Mouse (Mus musculus): Measurements from ENCODE around the gene Sh3pxd2a.

The Sh3pxd2a gene

DNA sequence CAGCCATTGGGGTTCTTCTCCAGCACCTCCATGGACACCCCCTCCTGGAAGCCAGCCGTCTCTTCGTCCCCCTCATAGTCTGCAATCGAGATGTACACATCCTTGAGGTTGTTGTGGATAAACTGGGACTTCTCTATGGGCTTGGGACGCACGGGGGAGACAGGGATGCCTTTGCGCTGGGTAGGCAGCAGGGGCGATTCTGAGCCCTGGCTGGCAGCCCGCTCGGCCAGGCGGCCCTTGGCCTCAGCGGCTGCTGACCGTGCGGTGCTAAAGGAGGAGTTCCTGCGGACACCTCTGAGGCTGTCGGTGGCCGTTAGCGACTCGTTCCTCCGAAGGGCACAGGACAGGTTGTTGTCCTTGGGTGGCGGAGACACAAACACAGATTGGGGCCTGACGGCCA is 197.1 kb downstream of the Sh3pxd2a start:
- DNase-seq (ENCODE audit: low spot score), result no peak

DNA sequence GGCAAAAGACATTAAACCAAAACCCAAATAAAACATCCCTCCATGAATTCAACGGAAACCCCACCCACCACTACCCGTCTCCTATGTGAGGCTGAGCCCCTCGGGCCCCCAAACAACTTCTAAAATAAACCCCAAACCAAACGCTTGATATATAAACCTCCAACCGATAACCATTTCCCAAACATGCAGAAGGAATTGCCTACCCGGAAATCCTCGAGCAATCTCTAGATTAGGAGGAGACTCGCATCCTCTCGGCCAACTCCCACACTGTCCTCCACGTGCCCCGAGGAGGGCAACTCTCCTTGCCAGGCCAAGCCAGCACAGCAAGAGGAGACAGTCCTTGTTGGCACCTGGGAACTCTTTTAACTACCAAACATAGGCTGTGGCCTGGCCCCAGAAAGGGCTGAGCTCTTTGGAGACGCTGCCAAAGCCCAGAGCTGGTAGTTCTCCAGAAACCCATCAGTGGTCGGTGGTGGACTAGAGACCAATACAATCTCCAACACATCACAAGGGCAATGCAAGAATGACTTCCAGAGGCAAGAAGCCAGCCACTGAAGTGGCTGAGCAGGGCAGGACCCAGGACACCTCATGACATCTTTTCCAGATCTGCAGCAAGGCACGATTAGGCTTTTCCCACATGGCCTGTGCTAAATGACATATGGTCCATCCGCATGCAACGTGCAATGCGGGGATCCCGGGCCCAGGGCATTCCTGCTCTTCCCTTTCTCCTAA is 198.0 kb downstream of the Sh3pxd2a start:
- no peak for DNase-seq (ENCODE audit: low spot score)

DNA sequence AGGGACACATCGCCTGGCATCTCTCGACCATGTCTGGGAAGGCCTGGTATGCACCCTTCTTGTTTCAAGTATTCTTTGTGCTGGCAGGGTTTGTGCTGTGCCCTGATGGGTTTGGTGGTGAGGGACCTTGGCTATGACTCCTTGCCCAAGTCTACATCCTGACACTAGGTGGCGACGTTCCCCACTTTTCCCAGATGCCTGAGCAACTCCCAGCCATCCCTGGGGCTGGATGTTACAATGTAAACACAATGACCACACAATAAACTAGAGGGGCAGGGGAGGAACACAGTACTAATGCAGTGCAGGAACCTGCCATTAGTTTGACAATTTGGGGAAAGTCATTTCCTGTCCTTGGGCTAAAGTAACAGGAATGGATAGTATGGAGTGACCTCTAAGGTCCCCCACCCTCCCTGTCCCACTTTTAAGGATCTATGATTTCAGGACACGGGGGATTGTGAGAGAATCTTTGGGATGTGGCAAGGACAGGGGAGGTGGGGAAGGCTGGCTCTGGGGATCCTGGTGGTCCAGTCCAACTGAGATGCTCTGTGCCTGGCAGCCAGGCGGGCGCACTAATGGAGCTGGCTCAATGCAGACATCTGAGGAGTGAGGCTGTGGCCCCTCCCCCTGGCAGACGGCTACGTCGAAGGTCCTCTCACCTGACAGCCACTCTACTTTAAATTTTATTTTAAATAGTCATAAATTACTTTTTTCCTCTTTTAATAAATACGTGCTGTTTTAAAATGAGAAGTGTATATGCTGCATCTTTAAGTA is 199.7 kb downstream of the Sh3pxd2a start:
- peak; percentile 66 for DNase-seq (ENCODE audit: low spot score)

DNA sequence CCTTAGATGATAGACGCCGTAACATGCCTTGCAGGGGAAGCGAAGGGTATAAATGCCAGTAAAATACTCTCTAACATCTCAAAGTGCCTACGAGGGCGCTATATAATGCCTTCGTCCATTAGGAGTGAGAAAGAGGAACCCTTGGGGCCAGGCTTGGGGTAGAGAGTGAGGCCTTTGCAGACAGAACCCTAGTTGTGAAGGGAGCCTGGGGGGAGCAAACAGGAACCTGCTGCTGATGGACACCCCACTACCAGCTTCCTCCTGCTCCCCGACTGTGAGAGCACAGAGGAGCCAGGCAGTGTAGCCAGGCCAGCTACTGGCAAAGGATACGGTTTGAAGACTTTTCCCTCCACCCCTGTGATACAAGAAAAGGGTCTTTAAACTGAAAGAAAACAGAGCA is 200.6 kb downstream of the Sh3pxd2a start:
- DNase-seq (ENCODE audit: low spot score), result no peak

- no peak for DNase-seq (ENCODE audit: low spot score)
These were observed 203.0 kb downstream of the Sh3pxd2a start for GRCm38 (mm10) chr19:47261196-47261595.

- DNase-seq (ENCODE audit: low spot score), result no peak
These were observed 204.6 kb downstream of the Sh3pxd2a start for GRCm38 (mm10) chr19:47259581-47259980.

DNA sequence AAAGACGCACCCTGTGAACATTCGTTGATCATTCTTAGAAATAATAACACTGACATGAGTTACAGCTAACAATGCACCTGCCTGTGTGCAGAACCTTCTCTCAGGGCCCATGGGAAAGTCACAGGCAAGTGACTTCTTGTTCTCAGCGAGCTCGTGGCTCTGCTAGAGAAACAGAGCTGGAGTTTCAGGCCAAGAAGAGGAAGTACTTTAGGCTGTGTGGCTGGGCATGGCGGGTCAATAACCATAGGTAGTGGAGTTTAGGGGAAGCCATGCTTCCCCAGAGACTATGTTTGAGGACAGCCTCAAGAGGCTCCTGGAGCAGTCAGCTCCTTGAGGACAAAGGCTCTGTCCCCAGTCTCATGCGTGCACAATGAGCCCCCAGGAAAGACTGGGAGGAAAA is 208.3 kb downstream of the Sh3pxd2a start:
- DNase-seq (ENCODE audit: low spot score), result no peak

GRCm38 (mm10) chr19:47255036-47255435 is 209.2 kb downstream of the Sh3pxd2a start:
- no peak for DNase-seq (ENCODE audit: low spot score)

DNA sequence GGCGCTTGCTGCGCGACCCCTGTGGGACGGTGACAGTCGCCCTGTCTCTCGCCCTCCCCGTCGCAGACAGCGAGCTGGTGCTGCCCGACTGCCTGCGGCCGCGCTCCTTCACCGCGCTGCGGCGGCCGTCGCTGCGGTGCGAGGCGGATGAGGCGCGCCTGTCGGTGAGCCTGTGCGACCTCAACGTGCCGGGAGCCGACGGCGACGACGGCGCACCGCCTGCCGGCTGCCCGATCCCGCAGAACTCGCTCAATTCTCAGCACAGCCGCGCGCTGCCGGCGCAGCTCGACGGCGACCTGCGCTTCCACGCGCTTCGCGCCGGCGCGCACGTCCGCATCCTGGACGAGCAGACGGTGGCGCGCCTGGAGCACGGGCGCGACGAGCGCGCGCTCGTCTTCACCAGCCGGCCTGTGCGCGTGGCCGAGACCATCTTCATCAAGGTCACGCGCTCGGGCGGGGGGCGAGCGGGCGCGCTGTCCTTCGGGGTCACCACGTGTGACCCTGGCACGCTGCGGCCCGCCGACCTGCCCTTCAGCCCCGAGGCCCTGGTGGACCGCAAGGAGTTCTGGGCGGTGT is 211.1 kb downstream of the Sh3pxd2a start:
- no peak for DNase-seq (ENCODE audit: low spot score)

DNA sequence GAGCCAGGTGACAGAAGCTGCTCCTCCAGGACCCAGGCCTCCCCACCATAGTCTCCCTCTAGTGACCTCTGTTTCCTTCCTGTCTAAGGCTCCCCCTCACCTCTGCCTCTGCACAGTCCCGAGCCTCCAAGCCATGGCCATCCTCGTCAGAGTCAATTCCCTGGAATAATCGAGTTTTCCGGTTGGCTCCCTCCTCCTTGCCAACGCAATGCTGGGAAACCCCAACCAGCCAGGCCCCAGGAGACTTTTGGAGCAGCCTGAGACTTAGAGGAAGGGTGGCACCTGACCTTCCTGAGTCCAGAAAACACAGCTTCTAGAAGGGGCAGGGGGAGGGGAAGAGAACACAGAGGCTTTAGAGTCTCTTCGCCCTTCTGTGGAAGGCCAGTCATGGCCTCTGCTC is 213.3 kb downstream of the Sh3pxd2a start:
- DNase-seq (ENCODE audit: low spot score), result no peak

- DNase-seq (ENCODE audit: low spot score), result no peak
These were observed 215.2 kb downstream of the Sh3pxd2a start for GRCm38 (mm10) chr19:47248906-47249568.

DNA sequence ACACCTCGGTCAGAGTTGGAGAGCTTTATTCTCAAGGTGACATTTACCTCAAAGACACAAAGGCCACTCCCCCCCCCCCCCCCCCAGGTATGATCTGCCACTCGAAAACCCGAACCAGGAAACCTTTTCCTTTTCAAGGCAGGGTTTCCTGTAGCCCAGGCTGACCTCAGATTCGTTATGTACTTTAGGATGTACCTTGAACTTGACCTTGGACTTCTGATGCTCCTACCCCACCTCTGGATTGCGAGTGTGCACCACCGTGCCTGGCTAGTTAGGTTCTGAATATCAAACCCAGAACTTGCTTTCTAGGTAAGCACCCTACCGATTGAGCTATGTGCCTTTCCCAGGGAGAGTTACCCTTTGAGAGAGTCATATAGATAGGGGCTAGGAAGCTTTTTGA is 215.9 kb downstream of the Sh3pxd2a start:
- DNase-seq (ENCODE audit: low spot score), result no peak

- DNase-seq (ENCODE audit: low spot score), result no peak
These were observed 216.4 kb downstream of the Sh3pxd2a start for GRCm38 (mm10) chr19:47247791-47248190.

DNA sequence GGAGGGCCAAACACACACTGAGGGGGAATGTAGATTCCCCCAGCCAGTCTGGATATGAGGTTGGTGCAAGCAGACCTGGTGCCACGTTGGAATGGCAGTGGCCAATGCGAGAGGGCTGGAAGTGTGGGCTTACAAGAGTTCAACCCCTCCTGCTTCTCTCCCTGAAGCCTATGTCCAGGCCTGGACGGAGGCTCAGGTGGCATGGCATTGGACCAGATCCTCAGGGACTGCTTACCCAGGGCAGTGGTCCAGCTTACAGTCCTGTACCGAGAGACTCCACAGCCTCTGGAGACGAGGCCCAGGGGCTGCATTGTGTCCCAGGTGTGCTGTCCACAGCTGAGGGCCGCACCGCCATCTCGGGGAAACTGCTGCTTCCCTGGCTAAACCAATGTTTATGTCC is 218.7 kb downstream of the Sh3pxd2a start:
- no peak for DNase-seq (ENCODE audit: low spot score)

DNA sequence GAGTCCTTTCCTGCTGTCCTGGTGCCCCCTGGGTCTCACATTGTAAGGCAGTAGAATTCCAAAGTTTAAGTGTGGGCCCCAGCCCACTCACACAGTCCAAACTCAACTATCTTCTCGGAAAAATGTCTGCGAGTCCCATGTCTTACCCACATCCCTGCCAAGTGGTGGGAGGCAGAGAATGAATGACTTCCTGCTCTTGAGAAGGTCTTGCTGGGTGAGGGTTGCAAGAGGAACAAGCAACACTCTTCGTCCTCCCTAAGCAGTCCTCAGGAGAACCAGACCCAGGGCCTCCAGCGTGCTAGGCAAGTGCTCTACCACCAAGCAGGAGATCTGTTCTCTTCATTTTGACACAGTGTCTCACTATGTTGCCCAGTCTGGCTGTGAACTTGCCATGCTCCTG is 222.0 kb downstream of the Sh3pxd2a start:
- DNase-seq (ENCODE audit: low spot score), result no peak

DNA sequence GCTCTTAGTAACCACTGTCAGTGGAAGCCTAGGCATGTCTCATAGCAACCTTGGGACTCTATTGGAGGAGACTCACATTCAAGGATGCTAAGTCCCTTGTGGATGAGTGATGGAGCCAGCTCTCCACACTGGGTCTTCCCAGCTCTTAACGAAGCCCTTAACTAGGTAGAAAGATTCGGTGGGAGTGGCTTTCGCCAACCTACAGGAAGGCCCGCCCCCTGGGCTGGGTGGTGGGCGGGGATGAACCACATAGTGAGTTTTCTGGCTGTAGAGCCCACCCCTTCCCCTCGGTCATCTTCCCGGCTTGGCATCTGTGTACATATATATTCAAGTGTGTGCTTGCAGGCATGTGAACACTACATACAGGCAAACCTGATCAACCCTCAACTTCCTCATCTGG is 223.2 kb downstream of the Sh3pxd2a start:
- no peak for DNase-seq (ENCODE audit: low spot score)

GRCm38 (mm10) chr19:47240076-47240475 is 224.1 kb downstream of the Sh3pxd2a start:
- DNase-seq (ENCODE audit: low spot score), result no peak

DNA sequence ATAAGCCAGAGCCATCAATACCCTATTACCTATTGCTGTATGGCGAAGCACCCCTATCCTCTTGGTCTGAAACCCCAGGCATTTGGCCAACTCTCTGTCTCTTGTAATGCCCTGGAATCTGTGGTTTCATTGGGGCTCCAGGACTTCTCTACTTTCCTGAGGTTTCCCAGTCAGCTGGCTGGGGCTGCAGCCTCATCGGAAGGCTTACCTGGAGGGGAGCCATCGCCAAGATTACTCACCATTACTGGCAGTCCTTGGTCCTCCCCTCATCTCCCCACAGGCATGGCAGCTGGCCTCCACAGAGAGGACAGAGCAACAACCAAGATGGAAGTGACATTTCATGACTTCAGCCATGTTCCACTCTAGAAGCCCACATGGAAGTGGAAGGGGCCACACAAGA is 231.1 kb downstream of the Sh3pxd2a start:
- no peak for DNase-seq (ENCODE audit: low spot score)

GRCm38 (mm10) chr19:47232077-47232865 is 231.9 kb downstream of the Sh3pxd2a start:
- no peak for DNase-seq (ENCODE audit: low spot score)

DNA sequence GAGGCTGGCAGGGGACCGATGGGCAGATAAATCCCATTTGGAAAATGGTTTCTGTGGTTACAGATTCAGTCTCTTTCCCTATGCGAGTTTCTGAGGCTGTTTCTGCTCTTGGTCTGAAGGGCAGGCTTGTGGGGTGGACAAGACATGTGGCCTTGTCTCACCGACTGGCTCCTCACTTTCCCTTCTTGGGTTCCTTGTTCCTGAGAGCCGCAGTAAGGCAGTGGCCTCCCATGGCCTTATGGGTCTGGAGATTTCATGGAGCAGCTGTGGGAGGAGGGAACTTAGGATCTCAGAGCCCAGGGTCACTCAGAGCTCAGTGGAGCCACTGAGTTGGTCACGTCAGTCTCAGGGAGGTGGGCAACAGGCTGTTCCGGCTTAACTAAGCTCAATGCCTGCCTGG is 232.8 kb downstream of the Sh3pxd2a start:
- DNase-seq (ENCODE audit: low spot score), result no peak

DNA sequence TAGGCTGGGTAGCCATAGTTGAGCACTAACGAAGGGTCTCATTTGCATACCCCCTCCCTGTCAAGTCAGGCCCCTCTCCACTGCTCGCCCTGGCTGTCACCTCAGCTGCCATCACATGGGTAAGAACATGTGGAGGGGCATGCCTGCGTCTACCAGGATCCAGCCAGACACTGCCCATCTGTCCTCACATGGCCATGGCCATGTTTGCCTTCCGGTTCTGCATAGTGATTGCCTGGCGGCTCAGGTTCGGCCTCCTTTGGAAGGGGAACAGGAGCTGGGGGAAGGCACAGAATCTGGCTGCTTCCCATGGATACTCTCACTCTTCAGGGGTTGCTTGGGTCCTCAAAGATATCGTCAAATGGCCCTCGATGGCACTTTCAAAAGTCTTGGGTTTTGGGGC is 233.5 kb downstream of the Sh3pxd2a start:
- DNase-seq (ENCODE audit: low spot score), result no peak

DNA sequence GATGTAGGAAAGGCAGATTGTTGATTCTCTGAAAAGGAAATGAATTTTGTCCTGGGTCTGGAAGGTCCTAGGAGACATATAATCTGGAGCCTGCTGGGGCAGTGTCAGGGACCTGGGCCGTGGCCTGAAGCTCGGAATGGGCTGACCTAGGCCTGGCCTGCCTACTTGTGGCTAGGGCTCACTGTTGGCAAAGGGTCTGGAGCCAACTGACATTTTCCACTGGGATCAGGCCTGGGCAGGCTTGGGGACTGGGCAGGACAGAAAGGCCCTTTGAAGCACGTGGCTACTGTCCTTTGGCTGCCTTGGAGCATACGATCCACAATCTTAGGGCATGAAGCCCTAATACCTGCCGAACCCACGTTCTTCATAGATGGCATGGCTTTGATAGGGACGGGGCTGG is 234.1 kb downstream of the Sh3pxd2a start:
- no peak for DNase-seq (ENCODE audit: low spot score)
